Mouse (Mus musculus) midbrain, embryonic 13.5 days (tissue): ENCODE results near the gene Tor1a. TPM values are rescaled to one million over a fixed set of nuclear protein-coding genes. Genes with fewer than 3 reads are reported as not detected.
"Not testable (repeated sequence)": the region's sequence is repeated elsewhere in the genome, so short reads cannot be mapped to it uniquely, and the experiment has no call there.

Source experiments
- ATAC-seq: fragments of 200-750 bp; cut with Nextera tagmentation; 2 replicates; pipeline ENCODE4 v1.8.0; 2017; ENCODE audit warnings: mild to moderate bottlenecking, moderate TSS enrichment, moderate library complexity
- H3K27ac ChIP-seq: fragments of 300-500 bp; sonication (generic); 2 replicates; pipeline ENCODE4 v1.5.1; 2015; ENCODE audit warnings: inconsistent platforms, mild to moderate bottlenecking, moderate library complexity
- H3K27me3 ChIP-seq: fragments of 300-500 bp; sonication (generic); 2 replicates; pipeline ENCODE4 v1.6.1; 2015; ENCODE audit warnings: mild to moderate bottlenecking, inconsistent platforms
- H3K36me3 ChIP-seq: fragments of 300-500 bp; sonication (generic); 2 replicates; pipeline ENCODE4 v1.6.1; 2015; ENCODE audit warnings: mild to moderate bottlenecking, inconsistent platforms
- H3K4me1 ChIP-seq: fragments of 300-500 bp; sonication (generic); replicated peaks from 2 replicates; pipeline ENCODE4 v1.6.1; 2015; ENCODE audit warnings: inconsistent platforms
- H3K4me2 ChIP-seq: fragments of 300-500 bp; sonication (generic); replicated peaks from 2 replicates; pipeline ENCODE4 v1.6.1; 2015; ENCODE audit warnings: moderate library complexity, mild to moderate bottlenecking, inconsistent platforms
- H3K4me3 ChIP-seq: fragments of 300-500 bp; sonication (generic); replicated peaks from 2 replicates; pipeline ENCODE4 v1.5.1; 2015; ENCODE audit warnings: mild to moderate bottlenecking, inconsistent platforms
- H3K9ac ChIP-seq: fragments of 300-500 bp; sonication (generic); replicated peaks from 2 replicates; pipeline ENCODE4 v1.6.1; 2015; ENCODE audit warnings: mild to moderate bottlenecking, inconsistent platforms
- H3K9me3 ChIP-seq: fragments of 300-500 bp; sonication (generic); 2 replicates; pipeline ENCODE4 v1.6.1; 2016; ENCODE audit warnings: mild to moderate bottlenecking, inconsistent platforms
- WGBS: fragments of 180-500 bp; shearing (Covaris S2); methylation state at CpG from one replicate; pipeline ENCODE4 v1.1.7; 2015; 5-methylcytosine and 5-hydroxymethylcytosine counted together
- polyA plus RNA-seq: library from polyadenylated mRNA; unstranded; fragments of >200 nt; fragmentation: Nextera tagmentation; extraction: Ambion mirVana; gene quantifications from 2 replicates; pipeline ENCODE4 v1.2.1, GENCODE M21; 2015

Tor1a gene
- polyA plus RNA-seq, 1 experiment from 2014 or later = 95.7 TPM

- no peak; the same call in 1 of the 2 replicates for ATAC-seq
- Histone ChIP-seq H3K36me3 (no peaks in the 10 kb centered on the region), H3K4me2 (peak overlapping the region; percentile 60), H3K27ac (no peak overlapping the region), H3K9me3 (no peaks in the 10 kb centered on the region), H3K4me3 (peak overlapping the region; percentile 34; the same call in 1 of the 2 replicates), H3K9ac (0 out of 2 replicates have a peak overlapping the region, but pooled peaks have one; percentile 64), H3K4me1 (peaks cover 19% of the 10 kb centered on the region), H3K27me3 (no peaks in the 10 kb centered on the region)
- 31% methylated on average over 12 of the region's 12 CpGs for WGBS
Observed at GRCm38 (mm10) chr2:30928893-30929482, 38.7 kb downstream of the Tor1a start.

- H3K27me3 ChIP-seq = no peaks in the 10 kb centered on the region
- H3K9me3 ChIP-seq = no peaks in the 10 kb centered on the region
- H3K36me3 ChIP-seq = no peaks in the 10 kb centered on the region
- ATAC-seq = peak; percentile 73
- H3K27ac ChIP-seq = no peak overlapping the region
- 28% methylated on average over 14 of the region's 14 CpGs for WGBS
- no peak overlapping the region for H3K4me3 ChIP-seq
- H3K4me1 ChIP-seq = peaks cover 15% of the 10 kb centered on the region
- H3K4me2 ChIP-seq = no peak overlapping the region
- no peak overlapping the region for H3K9ac ChIP-seq
Observed at GRCm38 (mm10) chr2:30927844-30928628, 39.7 kb downstream of the Tor1a start.

- ATAC-seq = no peak
- 80% methylated on average over 9 of the region's 9 CpGs for WGBS
- Histone ChIP-seq H3K27ac (no peak overlapping the region), H3K4me3 (no peak overlapping the region), H3K4me2 (no peak overlapping the region), H3K9ac (peak overlapping the region; percentile 46; the same call in 1 of the 2 replicates), H3K27me3 (no peaks in the 10 kb centered on the region), H3K36me3 (no peaks in the 10 kb centered on the region), H3K9me3 (no peaks in the 10 kb centered on the region), H3K4me1 (peaks cover 13% of the 10 kb centered on the region)
Observed at GRCm38 (mm10) chr2:30927151-30927781, 40.5 kb downstream of the Tor1a start.

GRCm38 (mm10) chr2:30926381-30926780 lies 41.4 kb downstream of the Tor1a start:
- WGBS = 85% methylated on average over 4 of the region's 4 CpGs
- no peak for ATAC-seq
- H3K27me3 ChIP-seq = no peaks in the 10 kb centered on the region
- no peaks in the 10 kb centered on the region for H3K9me3 ChIP-seq
- no peaks in the 10 kb centered on the region for H3K36me3 ChIP-seq
- H3K4me3 ChIP-seq = no peak overlapping the region
- H3K4me1 ChIP-seq = peaks cover 13% of the 10 kb centered on the region
- H3K4me2 ChIP-seq = no peak overlapping the region
- no peak overlapping the region for H3K9ac ChIP-seq
- no peak overlapping the region for H3K27ac ChIP-seq

GRCm38 (mm10) chr2:30925181-30925580 lies 42.6 kb downstream of the Tor1a start:
- no peak overlapping the region for H3K4me3 ChIP-seq
- no peaks in the 10 kb centered on the region for H3K9me3 ChIP-seq
- peaks cover 13% of the 10 kb centered on the region for H3K4me1 ChIP-seq
- H3K27ac ChIP-seq = no peak overlapping the region
- H3K9ac ChIP-seq = no peak overlapping the region
- 74% methylated on average over 4 of the region's 4 CpGs for WGBS
- ATAC-seq = no peak
- no peaks in the 10 kb centered on the region for H3K36me3 ChIP-seq
- H3K4me2 ChIP-seq = no peak overlapping the region
- no peaks in the 10 kb centered on the region for H3K27me3 ChIP-seq

GRCm38 (mm10) chr2:30923099-30923498 lies 44.6 kb downstream of the Tor1a start:
- no peak for ATAC-seq
- H3K4me1 ChIP-seq = no peaks in the 10 kb centered on the region
- no peak overlapping the region for H3K4me3 ChIP-seq
- H3K36me3 ChIP-seq = no peaks in the 10 kb centered on the region
- H3K9ac ChIP-seq = no peak overlapping the region
- no peaks in the 10 kb centered on the region for H3K27me3 ChIP-seq
- H3K27ac ChIP-seq = no peak overlapping the region
- no peaks in the 10 kb centered on the region for H3K9me3 ChIP-seq
- WGBS = 63% methylated on average over 3 of the region's 3 CpGs
- H3K4me2 ChIP-seq = no peak overlapping the region

- Histone ChIP-seq H3K9me3 (no peaks in the 10 kb centered on the region), H3K4me2 (no peak overlapping the region), H3K27me3 (no peaks in the 10 kb centered on the region), H3K9ac (no peak overlapping the region), H3K36me3 (no peaks in the 10 kb centered on the region), H3K4me1 (no peaks in the 10 kb centered on the region), H3K4me3 (no peak overlapping the region), H3K27ac (no peak overlapping the region)
- 83% methylated on average over 7 of the region's 7 CpGs for WGBS
- ATAC-seq = no peak
Observed at GRCm38 (mm10) chr2:30920216-30920615, 47.5 kb downstream of the Tor1a start.

GRCm38 (mm10) chr2:30918780-30919329 lies 48.9 kb downstream of the Tor1a start:
- Histone ChIP-seq H3K4me2 (no peak overlapping the region), H3K27me3 (no peaks in the 10 kb centered on the region), H3K9me3 (no peaks in the 10 kb centered on the region), H3K27ac (no peak overlapping the region), H3K4me3 (no peak overlapping the region), H3K9ac (no peak overlapping the region), H3K36me3 (no peaks in the 10 kb centered on the region), H3K4me1 (0 out of 2 replicates have a peak, but pooled peaks cover 3% of the 10 kb centered on the region)
- ATAC-seq = no peak
- WGBS = 60% methylated on average over 8 of the region's 8 CpGs

GRCm38 (mm10) chr2:30918126-30918525 lies 49.6 kb downstream of the Tor1a start:
- Histone ChIP-seq H3K4me2 (no peak overlapping the region), H3K4me1 (0 out of 2 replicates have a peak, but pooled peaks cover 3% of the 10 kb centered on the region), H3K9ac (no peak overlapping the region), H3K36me3 (no peaks in the 10 kb centered on the region), H3K27me3 (no peaks in the 10 kb centered on the region), H3K9me3 (no peaks in the 10 kb centered on the region), H3K27ac (no peak overlapping the region), H3K4me3 (no peak overlapping the region)
- WGBS = 56% methylated on average over 6 of the region's 6 CpGs
- no peak for ATAC-seq

- no peak overlapping the region for H3K27ac ChIP-seq
- no peaks in the 10 kb centered on the region for H3K27me3 ChIP-seq
- H3K9me3 ChIP-seq = no peaks in the 10 kb centered on the region
- no peak for ATAC-seq
- no peak overlapping the region for H3K4me3 ChIP-seq
- H3K36me3 ChIP-seq = no peaks in the 10 kb centered on the region
- H3K9ac ChIP-seq = no peak overlapping the region
- H3K4me2 ChIP-seq = no peak overlapping the region
- 87% methylated on average over 7 of the region's 7 CpGs for WGBS
- H3K4me1 ChIP-seq = 0 out of 2 replicates have a peak, but pooled peaks cover 3% of the 10 kb centered on the region
Observed at GRCm38 (mm10) chr2:30917649-30918048, 50.1 kb downstream of the Tor1a start.

- not testable (repeated sequence) for H3K9me3 ChIP-seq, H3K4me3 ChIP-seq, H3K27me3 ChIP-seq, H3K9ac ChIP-seq, ATAC-seq, H3K4me2 ChIP-seq, H3K4me1 ChIP-seq, H3K27ac ChIP-seq, H3K36me3 ChIP-seq
- WGBS = 74% methylated on average over 6 of the region's 6 CpGs
Observed at GRCm38 (mm10) chr2:30915933-30916332, 51.8 kb downstream of the Tor1a start.

GRCm38 (mm10) chr2:30915376-30915775 lies 52.4 kb downstream of the Tor1a start:
- no peaks in the 10 kb centered on the region for H3K36me3 ChIP-seq
- H3K27ac ChIP-seq = no peak overlapping the region
- H3K4me1 ChIP-seq = 0 out of 2 replicates have a peak, but pooled peaks cover 3% of the 10 kb centered on the region
- H3K9ac ChIP-seq = no peak overlapping the region
- 84% methylated on average over 5 of the region's 5 CpGs for WGBS
- no peaks in the 10 kb centered on the region for H3K27me3 ChIP-seq
- no peaks in the 10 kb centered on the region for H3K9me3 ChIP-seq
- H3K4me3 ChIP-seq = no peak overlapping the region
- no peak overlapping the region for H3K4me2 ChIP-seq
- ATAC-seq = no peak
